Mouse (Mus musculus): Measurements from ENCODE around the gene Sctr.

The Sctr gene

DNA sequence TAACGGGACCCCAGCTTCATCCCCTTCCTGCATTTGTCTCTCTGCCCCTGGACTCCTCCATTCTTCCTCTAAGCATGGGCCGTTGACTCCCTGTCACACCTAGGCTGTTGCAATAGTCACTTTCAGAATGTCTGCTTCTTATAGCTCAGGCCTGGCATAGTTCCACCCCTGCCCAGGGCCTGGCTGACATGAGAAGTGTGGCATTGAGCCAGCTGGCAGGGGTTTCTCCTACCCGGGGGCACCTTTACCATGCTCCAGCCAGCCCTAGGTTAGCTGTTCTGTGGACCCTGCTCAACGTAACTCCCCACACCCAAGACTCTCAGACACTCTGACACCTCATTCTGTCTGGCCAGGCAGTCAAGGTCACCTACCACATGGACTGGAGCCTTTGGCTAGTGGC is 21.0 kb downstream of the Sctr start:
- DNase-seq (ENCODE audit: low spot score): peak; percentile 51

DNA sequence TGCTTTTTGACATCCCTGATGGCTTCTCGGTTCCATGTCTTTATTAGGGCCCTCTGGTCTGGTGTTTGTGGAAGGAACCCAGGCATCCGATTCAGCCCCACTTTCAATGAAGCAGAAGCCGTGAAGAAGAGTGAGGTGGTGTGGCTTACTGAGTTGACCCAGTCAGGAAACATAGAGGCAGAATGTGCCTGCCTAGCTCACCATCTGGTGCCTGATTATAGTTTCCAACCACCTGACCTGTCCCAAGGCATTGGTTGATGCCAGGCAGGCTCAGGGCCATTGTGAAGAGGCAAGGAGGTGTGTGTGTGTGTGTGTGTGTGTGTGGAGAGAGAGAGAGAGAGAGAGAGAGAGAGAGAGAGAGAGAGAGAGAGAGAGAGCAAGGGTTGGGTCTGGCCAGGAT is 23.8 kb downstream of the Sctr start:
- DNase-seq (ENCODE audit: low spot score): no peak

DNA sequence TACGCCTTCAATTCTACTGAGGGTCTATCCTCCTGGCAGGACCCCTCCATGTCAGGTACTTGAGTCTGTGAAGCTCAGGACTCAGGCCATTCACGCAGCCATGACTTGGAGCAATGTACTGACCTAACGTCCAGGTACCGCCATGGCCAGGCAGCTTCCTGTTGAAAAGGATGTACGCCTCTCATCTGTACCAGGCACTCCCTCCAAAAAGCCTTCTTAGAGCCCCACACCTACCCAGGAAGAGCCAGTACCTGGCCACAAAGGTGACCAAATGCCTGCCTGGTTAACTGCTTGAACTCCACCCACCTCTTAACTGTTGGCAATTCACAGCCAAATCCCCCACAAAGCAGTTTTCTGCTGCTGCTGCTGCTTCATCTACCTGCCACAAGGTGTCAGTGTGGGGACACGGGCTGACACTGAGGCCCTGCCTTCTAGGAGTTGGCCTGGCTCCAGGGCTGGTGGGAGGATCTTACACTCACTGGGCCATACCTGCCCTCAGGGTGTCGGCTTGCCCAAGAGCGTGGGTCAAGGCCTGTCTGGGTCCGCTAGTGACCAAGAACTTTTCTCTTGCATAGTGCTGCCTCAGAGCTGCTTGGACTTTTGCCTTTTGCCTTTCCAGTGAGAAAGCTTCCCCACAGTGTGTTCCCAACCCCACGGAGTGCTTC is 26.2 kb downstream of the Sctr start:
- DNase-seq (ENCODE audit: low spot score): peak; percentile 92

DNA sequence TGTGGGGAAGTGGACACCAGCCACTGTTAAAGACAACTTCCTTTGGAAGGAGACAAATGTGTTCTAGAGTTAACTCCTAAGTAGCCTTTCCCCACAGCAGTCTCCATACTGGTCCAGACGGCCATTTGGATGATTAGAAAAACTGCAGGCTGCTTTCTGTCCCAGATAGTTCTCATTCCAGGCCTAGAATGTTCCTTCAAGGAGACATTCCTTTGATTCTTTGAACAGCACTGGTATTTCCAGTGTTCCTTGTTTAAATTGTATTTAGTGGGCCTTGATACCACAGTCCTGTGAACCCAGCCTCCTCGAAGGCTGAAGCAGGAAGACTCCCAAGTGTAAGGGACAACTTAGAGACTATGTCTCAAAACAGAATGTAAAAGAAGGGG is 26.8 kb downstream of the Sctr start:
- no peak for DNase-seq (ENCODE audit: low spot score)

DNA sequence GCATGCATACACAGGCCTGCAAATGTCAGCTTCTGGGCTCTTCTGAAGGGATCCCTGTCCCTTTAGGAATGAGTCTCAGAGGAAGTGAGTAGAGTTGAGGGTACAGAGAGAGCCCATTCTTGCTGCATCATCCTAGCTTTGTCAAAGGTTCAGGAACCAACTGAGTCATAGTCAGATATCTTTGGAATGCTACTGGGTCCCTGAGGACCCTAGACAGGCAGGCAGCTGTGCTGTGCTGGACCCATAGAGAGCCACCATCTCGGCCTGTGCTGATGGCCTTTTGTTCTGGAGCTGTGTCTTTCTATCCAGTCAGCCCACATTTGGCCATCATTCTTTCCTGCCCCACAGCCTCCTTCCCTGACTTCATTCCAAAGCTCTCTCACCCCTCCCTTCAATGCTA is 28.1 kb downstream of the Sctr start:
- DNase-seq (ENCODE audit: low spot score): no peak

DNA sequence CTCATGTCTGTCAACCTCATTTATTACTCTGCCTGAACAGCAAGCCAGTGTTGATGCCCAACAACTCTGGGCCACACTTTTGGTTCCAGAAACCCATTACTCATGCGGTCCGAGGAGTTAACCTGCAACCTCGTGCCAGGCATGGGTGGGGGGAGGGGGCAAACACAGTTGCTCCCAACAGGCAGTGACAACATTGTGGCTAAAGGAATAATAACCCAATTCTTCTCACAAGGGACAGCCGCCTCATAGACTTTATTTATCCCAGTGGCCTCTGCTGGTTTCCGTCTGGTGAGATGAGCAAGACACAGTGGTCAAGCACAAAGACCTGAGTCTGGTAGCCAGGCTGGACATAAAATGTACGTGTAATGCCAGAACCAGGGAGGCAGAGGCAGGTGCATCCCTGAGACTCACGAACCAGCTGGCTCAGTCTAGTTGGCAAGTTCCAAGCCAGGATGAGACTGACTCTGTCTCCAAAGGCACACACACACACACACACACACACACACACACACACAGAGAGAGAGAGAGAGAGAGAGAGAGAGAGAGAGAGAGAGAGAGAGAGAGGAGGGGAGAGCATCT is 28.9 kb downstream of the Sctr start:
- no peak for DNase-seq (ENCODE audit: low spot score)

DNA sequence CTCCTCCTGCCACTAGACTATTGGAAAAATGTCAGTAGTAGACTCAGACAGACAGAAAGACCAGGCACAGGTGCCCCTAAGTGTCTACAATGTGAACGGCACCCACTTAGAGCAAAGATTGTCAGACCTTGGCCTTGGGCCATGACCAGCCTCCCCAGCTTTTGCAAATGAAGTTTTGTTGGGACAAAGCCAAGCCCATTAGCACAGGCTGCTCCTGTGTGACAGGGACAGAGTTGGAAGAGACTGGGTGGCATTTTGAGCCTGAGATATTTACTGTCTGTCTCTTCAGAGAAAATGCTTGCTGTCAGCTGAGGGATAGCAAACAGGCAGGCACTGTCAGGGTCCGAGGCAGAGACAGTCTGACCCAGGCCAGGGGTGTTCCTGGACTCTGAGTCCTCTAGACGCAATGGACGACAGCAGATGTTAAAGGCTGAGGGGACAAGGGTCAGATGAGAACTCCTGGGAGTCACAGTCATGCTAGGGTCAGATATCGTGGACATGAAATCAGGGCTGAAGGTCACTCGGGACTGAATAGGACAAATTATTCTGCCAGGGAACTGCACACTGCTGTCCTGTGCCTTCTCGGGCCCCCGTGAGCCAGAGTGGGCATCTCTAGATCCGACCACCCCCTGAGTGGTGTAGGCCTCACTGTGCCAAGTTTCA is 30.5 kb downstream of the Sctr start:
- peak; percentile 62 for DNase-seq (ENCODE audit: low spot score)

DNA sequence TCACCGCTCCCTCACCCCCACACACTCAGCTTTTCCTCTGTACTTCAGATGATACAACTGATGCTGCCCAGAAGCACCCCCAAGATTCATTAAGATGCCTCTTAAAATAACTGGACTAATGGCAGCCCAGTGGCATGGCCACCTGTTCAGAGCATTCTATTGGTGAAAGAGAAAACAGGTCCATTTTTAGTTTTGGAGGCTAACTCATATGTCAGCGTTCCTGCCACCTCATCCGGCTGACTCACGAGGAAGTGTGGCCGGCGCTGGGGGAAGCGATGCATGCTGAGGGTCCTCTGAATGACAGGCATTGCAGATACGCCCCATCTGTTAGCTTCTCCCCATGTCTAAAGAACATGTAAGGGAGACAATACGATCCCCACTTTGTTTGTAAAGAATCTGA is 31.9 kb downstream of the Sctr start:
- no peak for DNase-seq (ENCODE audit: low spot score)

DNA sequence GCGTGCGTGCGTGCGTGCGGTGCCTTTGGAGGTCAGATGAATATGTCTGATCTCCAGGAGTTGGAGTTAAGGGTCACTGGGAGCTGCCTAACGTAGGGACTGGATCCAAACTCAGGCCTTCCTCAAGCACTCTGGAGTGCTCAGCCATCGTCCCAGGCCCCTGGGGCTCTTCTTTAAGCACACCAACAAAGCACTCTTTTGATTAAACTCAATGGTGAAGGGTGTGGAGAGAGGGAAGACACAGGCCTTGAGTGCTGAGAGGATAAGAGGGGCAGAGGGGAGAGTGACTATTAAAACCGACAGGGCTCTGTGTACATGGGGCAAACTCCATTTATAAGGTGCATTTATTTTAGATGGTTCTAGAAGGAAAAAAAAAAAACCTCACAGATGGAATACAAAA is 35.7 kb downstream of the Sctr start:
- no peak for DNase-seq (ENCODE audit: low spot score)

DNA sequence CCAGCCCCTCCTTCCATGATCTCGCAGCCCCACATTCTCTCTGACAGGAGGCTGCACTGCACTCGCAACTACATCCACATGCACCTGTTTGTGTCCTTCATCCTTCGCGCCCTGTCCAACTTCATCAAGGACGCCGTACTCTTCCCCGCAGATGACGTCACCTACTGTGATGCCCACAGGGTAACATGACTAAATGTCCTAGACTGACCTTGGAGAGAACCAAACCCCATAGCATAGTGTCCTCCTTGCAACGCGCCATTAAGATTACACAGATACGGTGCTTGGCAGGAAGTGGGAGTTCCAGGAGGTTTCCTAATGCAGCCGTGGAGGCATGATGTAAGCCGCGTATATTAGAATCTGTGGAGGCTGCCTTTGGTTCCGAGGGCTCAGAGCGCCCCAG is 37.9 kb downstream of the Sctr start:
- no peak for DNase-seq (ENCODE audit: low spot score)

DNA sequence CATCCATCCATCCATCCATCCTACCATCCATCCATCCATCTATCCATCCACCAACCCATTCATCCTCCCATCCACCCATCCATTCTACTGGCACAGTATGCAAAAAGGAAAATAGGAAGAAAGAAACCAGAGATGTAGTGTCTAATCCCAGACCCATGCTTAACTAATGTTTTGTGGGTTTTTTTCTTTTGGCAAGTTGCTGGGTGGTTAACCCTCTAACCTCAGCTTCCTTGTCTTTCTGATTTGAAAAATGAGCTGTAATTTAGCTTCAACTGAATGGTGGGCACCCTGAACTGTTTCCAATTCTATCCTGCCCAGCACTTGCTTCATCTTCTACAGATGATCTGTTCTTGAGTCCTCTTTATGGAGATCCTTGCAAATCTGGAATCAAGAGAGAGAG is 40.6 kb downstream of the Sctr start:
- no peak for DNase-seq (ENCODE audit: low spot score)

DNA sequence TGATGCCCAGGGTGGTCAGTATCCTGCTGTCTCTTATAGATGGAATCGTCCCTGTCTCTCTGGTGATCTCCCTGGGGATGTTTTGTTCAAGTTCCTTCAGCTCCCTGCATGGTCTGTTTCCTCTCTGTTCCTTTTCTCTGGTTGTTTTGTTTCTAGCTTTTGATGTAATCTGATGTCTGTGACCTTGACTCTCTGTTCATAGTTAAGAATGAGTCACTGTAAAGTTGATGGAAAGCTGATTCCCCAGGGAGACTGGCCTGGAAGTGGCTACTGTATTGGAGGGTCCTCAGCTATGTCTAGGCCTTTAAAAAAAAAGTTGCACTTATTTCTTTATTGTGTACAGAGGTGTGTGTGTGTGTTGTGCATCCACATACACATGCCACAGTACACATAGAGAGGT is 44.4 kb downstream of the Sctr start:
- no peak for DNase-seq (ENCODE audit: low spot score)

DNA sequence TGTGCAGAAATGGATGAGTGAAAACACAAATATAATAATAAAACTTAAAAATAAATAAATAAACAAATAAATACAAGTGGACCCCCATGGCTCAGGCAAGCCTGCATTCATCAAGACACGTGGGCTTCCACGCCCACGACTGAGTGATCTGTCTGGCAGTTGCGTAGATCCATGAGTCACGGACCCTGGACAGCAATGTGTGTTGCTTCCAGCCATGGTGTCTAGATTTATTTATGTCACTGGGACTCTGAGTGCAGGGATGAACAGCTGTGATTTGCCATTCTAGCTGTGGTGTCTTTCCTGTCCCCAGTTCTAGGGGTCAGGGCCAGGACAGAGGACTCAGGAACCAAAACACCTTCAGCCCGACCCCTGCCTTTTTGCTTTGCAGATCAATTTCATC is 48.3 kb downstream of the Sctr start:
- DNase-seq (ENCODE audit: low spot score): no peak

DNA sequence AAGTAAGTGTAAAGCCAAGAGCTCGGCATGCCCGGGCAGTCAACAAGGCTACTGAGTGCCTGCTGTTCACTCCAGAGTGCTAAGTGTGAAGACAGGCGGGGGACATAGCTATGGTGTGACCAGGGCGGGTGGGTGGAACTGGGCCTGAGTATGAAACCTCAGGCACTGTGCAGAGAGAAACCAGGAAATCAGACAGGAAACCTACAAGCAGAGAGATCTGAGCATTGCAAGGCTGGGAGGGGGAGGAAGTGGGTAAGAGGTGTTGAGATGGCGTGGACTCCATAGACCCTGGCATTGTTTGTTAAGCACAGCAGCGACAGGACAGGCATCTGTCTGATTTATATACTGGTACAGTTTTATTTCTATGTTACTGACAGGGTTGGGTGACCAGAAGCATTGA is 48.8 kb downstream of the Sctr start:
- DNase-seq (ENCODE audit: low spot score): no peak

DNA sequence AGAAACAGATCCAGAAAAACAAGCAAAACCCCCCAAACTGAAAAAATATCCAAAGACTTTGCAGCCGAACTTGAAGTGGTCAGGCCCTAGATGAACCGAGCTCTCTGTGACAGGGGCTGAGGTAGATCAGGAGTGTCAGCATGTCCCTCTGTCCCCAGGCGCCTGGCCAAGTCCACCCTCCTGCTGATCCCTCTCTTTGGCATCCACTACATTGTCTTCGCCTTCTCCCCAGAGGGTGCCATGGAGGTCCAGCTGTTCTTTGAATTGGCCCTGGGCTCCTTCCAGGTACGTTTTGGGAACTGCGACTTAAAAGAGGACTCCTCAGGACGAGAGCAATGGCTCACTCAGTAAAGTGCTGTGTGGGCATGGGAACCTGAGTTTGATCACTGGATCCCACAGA is 49.5 kb downstream of the Sctr start:
- peak; percentile 68 for DNase-seq (ENCODE audit: low spot score)

DNA sequence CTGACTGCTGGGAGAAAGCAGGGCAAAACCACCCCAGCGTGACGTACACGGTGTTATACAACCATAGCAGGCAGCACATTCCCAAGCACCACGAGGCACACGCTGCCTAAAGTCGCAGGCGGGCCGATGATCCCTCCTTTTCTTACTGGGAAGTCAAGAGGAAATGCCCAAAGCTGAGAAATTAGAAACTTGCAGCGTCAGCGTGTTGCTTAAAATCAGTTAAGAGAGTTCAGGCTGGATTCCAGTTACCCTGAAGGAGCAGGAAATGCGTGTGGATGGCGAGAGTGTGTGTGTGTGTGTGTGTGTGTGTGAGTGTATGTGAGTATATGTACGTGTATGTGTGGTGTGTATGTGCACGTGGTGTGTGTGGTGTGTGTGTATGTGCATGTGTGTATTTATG is 50.4 kb downstream of the Sctr start:
- peak; percentile 48 for DNase-seq (ENCODE audit: low spot score)

DNA sequence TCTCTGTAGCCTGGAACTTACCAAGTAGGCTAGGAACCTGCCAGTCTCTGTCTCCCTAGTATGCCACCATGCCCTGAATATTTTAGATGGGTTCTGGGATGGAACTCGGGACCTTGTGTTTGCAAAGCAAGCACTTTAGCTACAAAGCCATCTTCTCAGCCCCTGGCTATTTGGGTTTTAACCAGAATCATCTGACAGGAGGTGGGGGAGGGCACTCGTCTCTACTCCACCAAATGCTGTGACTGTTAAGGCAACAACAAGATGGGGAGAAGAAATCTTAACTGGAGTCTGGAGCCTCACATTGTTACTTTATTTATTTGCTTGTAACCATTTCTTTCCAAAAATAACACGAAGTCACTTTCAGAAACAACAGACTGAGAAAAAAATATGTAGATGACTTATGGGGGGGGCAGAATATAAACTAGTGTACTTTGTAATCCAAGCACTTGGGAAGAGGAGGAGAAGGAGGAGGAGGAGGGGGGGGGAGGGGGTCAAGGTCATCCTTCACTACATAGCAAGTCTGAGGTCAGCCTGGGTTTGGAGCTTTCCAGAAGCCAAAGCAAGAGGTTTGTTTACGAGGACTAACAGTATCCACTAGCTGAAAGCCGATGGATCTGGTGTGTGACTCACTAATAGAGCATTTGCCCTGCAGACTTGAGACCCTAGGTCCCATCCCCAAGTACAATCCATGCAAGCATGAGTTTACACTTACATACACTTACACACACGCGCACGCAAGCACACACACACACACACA is 51.2 kb downstream of the Sctr start:
- DNase-seq (ENCODE audit: low spot score): no peak

DNA sequence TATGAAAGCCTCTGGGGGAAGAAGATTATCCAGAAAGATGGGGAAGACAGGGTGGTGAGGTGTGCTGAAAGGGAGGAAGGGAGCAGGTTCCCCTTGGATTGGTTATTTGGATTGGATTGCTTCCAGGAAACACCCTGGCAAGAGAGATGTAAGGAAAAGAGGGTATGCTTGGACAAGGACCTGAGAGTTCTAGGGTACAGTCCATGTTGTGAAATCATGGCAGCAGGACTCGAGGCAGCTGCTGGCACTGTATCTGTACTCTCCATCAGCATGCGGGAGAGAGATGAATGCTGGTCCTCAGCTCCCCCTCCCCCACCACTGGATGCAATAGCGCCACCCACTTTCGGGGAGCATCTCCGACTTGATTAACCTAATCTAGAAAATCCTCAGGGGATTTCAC is 54.0 kb downstream of the Sctr start:
- DNase-seq (ENCODE audit: low spot score): no peak

DNA sequence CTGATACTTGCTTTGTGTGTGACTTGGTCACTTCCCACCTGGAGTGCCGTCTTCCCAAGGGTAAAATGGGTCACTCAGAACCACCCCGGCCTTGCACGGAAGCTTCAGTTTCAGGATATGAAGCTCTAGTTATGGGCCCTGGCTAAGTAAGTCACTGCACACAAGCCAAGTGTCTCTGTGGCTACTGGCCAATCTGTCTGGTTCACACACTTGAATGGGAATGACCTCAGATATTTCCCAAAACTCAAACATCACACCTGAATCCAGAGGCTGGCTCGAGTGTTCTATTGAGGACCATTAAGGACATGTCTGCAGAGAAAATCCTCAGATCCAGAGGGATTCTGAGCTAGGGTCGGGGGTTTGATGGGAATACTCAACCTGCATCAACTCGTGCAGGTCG is 55.5 kb downstream of the Sctr start:
- no peak for DNase-seq (ENCODE audit: low spot score)

DNA sequence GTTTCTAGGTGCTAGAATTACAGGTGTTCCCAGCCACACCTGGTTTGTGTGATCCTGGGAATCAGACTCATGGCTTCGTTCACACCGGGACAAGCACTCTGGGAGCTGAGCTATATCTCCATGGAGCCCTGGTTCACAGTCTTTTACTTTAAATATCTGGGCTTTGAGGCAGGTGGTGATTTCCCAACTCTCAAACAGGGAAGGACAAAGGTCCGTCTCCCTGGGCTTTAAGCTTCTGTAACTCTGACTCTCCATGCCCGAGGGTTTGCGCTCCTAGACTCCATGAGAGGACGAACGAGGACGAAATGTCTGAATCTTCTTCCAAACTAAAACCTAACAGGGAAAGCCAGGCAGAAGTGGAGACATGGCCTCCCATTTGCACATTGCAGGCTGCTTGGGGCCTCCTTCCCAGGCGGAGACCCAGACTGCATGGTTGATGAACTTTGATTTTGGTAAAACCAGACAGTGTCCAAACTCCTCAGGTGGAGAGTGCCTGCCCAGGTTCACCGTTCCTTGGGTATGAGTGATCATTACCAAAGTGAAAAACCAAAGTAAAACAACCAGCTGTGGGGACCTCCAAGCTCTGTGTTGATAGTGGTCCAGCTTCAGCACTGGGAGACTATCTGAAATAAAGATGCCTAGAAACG is 57.5 kb downstream of the Sctr start:
- DNase-seq (ENCODE audit: low spot score): no peak

DNA sequence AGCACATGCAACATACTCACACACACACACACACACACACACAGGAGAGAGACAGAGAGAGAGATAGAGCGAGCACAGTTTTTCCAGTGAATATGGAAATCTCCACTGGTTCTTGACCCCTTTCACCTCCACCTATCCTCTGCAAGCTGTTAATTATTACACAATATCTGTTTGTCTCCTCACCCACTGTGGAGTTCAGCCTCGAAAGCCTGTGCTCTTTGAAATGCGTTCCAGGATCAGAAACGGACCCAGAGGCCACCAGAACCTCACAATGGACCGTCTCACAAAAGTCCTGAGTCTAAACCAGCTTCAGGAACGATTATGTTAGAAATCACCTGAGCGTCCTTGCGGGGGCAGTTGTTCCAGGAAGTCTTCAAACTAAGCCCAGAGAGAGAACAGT is 59.5 kb downstream of the Sctr start:
- no peak for DNase-seq (ENCODE audit: low spot score)

DNA sequence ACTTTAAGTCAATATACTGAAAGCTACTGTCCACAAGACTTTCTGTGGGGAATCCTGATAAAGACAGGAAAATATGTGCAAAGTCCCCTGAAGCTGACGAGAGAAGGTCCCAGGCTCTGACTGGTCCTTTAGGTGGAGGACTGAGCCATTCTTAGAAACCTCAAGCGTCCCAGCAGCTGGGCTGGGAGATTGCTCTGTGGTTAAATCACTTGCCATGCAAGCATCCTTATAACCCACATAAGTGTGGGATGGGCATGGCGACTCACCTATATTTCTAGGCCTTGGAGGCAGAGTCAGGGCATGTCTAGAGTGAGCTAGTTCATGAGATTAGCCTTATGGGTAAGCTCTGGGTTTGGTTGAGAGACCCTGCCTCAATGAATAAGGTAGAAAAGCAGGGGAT is 59.9 kb downstream of the Sctr start:
- DNase-seq (ENCODE audit: low spot score): no peak

DNA sequence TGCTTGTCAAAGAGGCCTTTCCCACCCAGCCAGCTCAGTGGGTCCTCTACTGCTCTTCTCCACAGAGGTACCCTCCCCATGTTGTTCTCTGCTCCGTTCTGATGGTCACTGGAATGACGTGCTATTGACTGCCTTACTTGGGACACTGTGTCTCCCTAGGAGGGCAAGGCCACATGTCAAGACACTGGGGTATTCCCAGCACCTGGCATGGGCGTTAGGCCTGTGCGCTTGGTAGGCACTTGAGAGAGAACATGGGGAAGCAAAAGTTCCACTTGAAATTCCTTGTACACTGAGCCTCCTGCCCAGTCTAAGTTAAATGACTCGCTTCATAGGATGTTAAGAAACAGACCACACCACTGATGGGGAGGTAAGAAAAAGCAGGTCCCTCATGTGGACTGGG is 62.4 kb downstream of the Sctr start:
- no peak for DNase-seq (ENCODE audit: low spot score)

All from testis, postnatal 10 days (tissue).